Mouse (Mus musculus): ENCODE data around the gene Tsc22d1. TPM values are rescaled to one million over a fixed set of nuclear protein-coding genes. Genes with fewer than 3 reads are reported as not detected.

Tsc22d1 gene
- total RNA-seq, 2 experiments from 2014 or later, result 14.4 to 18.6 TPM

- no peak for ATAC-seq (replicated peaks; ENCODE audit: low FRiP score, poor library complexity, severe bottlenecking)
Observed at GRCm38 (mm10) chr14:76478616-76479015, 63.9 kb downstream of the Tsc22d1 start.

- peak; percentile 64; the same call in 1 of the 2 replicates for ATAC-seq (replicated peaks; ENCODE audit: low FRiP score, poor library complexity, severe bottlenecking)
Observed at GRCm38 (mm10) chr14:76479867-76480266, 65.1 kb downstream of the Tsc22d1 start.

GRCm38 (mm10) chr14:76480507-76480906, 65.7 kb downstream of the Tsc22d1 start:
- ATAC-seq (replicated peaks; ENCODE audit: low FRiP score, poor library complexity, severe bottlenecking), result no peak

GRCm38 (mm10) chr14:76483701-76484100, 68.9 kb downstream of the Tsc22d1 start:
- no peak for ATAC-seq (replicated peaks; ENCODE audit: low FRiP score, poor library complexity, severe bottlenecking)

GRCm38 (mm10) chr14:76487609-76488008, 72.8 kb downstream of the Tsc22d1 start:
- no peak for ATAC-seq (replicated peaks; ENCODE audit: low FRiP score, poor library complexity, severe bottlenecking)

- ATAC-seq (replicated peaks; ENCODE audit: low FRiP score, poor library complexity, severe bottlenecking), result no peak
Observed at GRCm38 (mm10) chr14:76488101-76489044, 73.6 kb downstream of the Tsc22d1 start.

- ATAC-seq (replicated peaks; ENCODE audit: low FRiP score, poor library complexity, severe bottlenecking), result 0 out of 2 replicates have a peak, but pooled peaks have one; percentile 26
Observed at GRCm38 (mm10) chr14:76489128-76489527, 74.4 kb downstream of the Tsc22d1 start.

GRCm38 (mm10) chr14:76495022-76495421, 80.3 kb downstream of the Tsc22d1 start:
- no peak for ATAC-seq (replicated peaks; ENCODE audit: low FRiP score, poor library complexity, severe bottlenecking)

- no peak for ATAC-seq (replicated peaks; ENCODE audit: low FRiP score, poor library complexity, severe bottlenecking)
Observed at GRCm38 (mm10) chr14:76497187-76497586, 82.4 kb downstream of the Tsc22d1 start.

- ATAC-seq (replicated peaks; ENCODE audit: low FRiP score, poor library complexity, severe bottlenecking), result no peak
Observed at GRCm38 (mm10) chr14:76498210-76498609, 83.4 kb downstream of the Tsc22d1 start.

GRCm38 (mm10) chr14:76499492-76499891, 84.7 kb downstream of the Tsc22d1 start:
- no peak for ATAC-seq (replicated peaks; ENCODE audit: low FRiP score, poor library complexity, severe bottlenecking)

- no peak for ATAC-seq (replicated peaks; ENCODE audit: low FRiP score, poor library complexity, severe bottlenecking)
Observed at GRCm38 (mm10) chr14:76500036-76500435, 85.3 kb downstream of the Tsc22d1 start.

- ATAC-seq (replicated peaks; ENCODE audit: low FRiP score, poor library complexity, severe bottlenecking), result peak; percentile 54
Observed at GRCm38 (mm10) chr14:76503231-76503851, 88.6 kb downstream of the Tsc22d1 start.

- ATAC-seq (replicated peaks; ENCODE audit: low FRiP score, poor library complexity, severe bottlenecking), result peak; percentile 86
Observed at GRCm38 (mm10) chr14:76504121-76504737, 89.5 kb downstream of the Tsc22d1 start.

GRCm38 (mm10) chr14:76505101-76505438, 90.3 kb downstream of the Tsc22d1 start:
- ATAC-seq (replicated peaks; ENCODE audit: low FRiP score, poor library complexity, severe bottlenecking), result no peak

GRCm38 (mm10) chr14:76505439-76506220, 90.9 kb downstream of the Tsc22d1 start:
- ATAC-seq (replicated peaks; ENCODE audit: low FRiP score, poor library complexity, severe bottlenecking), result peak; percentile 63

- no peak for ATAC-seq (replicated peaks; ENCODE audit: low FRiP score, poor library complexity, severe bottlenecking)
Observed at GRCm38 (mm10) chr14:76506425-76507205, 91.9 kb downstream of the Tsc22d1 start.

GRCm38 (mm10) chr14:76507357-76507756, 92.6 kb downstream of the Tsc22d1 start:
- ATAC-seq (replicated peaks; ENCODE audit: low FRiP score, poor library complexity, severe bottlenecking), result no peak

Measured in erythroblast, adult 5-6 weeks (primary cell).